Mouse (Mus musculus): ENCODE results near the gene Clec2e.
"Not testable (repeated sequence)": the region's sequence is repeated elsewhere in the genome, so short reads cannot be mapped to it uniquely, and the experiment has no call there.

Gene Clec2e

DNA sequence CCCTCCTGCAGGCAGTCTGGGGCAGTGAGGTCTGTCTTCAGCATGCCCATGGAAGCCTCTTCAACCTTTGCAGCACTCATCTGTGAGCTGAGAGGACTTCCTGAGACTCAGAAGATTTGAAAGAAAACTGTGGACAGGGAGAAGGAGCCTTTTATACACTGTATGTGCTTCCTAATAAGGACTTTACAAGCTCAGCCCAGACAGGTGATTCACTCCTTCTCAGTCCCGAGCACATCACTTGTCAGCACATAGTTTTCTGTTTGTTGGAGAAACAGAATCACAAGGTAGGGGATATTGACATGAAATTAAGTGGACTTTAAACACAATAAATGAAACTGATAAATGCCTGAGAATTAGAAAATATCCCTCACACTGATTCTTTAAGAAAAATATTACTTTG is at the start of gene Clec2e:
Gene Clec2e (minus strand): TSS at position 120 of the 400 bp plus-strand sequence.
- not testable (repeated sequence) for DNase-seq (ENCODE audit: low read depth, low spot score)

DNA sequence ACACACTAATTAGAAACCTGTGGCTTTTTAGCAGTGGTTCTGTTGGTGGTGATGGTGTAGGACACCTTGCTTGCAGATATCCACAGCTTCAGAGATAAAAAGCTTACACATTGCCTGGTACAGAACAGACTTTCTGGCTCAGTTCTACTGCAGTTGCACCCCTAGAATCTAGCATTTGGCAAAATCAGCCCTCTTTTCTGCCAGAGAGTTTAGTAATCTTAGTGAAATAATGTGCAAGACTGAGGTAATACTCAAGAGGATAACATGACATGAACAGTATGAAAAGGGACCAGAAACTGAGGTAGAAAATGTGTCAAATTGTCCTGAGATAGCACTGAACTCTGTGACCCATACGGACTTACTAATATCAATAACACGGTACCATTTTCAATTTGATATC is 46.1 kb upstream of the Clec2e start:
- DNase-seq (ENCODE audit: low read depth, low spot score) = no peak

DNA sequence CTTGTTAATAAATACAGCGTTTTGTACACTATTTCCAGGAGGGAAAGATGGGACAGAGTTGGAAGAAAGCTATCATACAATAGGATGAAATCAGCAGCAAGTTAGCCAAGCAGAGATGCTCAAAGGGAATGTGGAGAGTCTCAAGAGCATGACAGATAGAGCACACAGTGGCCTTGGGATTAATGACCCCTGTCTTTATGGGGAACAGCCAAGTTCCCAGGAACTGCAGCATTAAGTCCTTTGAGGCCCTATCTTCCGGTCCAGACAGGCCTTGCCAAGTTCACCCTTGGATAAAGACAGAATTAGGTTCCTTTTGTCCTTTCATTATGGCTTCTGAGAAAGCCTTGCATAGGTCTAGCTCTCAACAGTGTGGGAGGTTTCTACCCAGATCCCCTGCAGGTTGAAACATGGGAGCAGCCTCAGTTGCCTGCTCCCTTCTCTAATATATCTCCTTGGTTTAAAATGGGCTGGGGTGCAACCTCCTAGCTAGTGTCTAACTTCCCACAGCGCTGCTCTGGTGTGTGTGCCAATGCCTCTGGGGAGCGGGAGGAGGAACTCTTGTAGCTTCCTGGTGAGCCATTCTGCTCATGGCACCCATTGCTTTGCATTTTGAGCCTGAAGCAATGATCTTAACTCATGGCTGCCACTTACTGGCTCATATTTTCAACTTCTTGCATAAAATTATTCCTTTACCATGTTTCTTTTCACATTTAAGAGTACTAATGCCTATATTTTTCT is 32.1 kb upstream of the Clec2e start:
- no peak for DNase-seq (ENCODE audit: low read depth, low spot score)

DNA sequence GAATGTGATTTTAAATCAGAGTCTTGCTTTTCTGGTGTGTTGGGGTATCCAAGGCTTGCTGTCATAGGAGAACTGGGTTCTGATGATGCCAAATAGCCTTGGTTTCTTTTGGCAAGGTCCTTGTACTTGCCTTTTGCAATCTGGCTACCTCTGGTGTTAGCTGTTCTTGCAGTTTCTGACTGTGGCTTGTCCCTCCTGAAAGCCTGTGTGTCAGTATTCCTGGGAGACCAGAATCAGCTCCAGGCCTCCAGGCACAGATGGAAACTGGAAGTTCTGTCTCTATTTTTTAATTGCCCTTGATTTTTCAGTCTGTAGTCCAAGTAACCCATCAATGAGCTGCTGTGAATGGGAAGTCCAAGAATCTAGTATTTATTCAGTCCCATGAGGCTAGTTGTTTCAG is 26.1 kb upstream of the Clec2e start:
- DNase-seq (ENCODE audit: low read depth, low spot score) = no peak

DNA sequence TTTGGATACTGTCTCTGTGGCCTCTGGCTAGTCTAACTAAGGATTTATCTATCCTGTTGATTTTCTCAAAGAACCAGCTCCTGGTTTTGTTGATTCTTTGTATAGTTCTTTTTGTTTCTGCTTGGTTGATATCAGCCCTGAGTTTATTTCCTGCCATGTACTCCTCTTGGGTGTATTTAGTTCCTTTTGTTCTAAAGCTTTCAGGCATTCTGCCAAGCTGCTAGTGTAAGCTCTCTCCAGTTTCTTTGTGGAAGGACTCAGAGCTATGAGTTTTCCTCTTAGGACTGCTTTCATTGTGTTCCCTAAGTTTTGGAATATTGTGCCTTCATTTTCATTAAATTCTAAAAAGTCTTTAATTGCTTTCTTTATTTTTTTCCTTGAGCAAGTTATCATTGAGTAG is 23.8 kb upstream of the Clec2e start:
- not testable (repeated sequence) for DNase-seq (ENCODE audit: low read depth, low spot score)

DNA sequence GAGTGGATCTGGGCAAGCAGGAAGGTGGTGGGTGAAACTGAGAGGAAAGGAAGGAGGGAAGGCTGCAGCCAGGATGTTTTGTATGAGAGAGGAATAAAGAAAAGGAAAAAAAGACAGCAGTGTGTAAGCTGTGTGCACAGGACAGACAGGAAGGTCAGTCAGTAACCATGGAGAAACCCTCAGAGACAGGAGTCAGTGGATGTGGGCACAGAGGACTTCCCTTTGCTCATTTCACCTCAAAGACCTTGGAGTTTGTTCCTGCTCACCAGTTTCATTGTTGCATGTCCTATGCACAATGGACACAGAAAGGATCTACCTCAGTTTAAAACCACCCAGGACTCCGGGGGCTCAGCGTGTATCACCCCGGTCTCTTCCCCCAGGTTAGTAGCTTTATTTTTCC is 15.5 kb upstream of the Clec2e start:
- DNase-seq (ENCODE audit: low read depth, low spot score) = no peak

DNA sequence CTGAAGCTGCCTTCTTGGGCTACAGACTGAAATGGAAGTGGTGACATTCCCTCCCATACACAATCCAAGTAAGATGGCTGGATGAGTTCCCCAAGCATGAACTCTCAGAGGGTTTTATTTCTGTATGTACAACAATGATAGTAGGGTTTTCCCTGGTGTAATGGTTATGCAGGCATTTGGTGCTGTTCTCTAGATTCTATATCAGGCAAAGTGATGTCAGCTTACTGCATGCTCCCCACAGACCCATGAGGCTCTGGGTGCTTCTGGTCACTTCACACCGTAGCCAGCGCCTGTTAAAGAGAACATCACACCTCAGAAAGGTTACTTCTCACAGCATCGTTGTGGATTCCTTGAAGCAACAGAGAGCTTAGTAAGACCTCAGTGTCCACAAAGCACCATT is 13.5 kb upstream of the Clec2e start:
- not testable (repeated sequence) for DNase-seq (ENCODE audit: low read depth, low spot score)

DNA sequence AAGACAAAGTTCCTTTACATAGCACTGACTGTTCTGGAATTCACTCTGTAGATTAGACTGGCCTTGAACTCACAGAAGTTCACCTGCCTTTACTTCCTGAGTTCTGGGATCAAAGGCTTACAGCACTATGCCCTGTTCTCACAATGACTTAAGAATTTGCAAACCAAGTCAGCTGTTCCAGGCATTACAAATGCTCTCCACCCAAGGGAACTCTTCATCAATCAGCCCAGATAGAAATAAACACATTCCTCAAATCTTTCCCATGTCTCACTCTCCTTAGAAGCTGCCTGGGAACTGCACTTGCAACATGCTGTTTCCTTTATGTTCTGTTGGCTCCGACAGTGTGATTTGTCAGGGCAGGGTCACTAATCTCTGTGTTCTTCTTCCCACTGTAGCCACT is 13.1 kb upstream of the Clec2e start:
- peak; percentile 6 for DNase-seq (ENCODE audit: low read depth, low spot score)

DNA sequence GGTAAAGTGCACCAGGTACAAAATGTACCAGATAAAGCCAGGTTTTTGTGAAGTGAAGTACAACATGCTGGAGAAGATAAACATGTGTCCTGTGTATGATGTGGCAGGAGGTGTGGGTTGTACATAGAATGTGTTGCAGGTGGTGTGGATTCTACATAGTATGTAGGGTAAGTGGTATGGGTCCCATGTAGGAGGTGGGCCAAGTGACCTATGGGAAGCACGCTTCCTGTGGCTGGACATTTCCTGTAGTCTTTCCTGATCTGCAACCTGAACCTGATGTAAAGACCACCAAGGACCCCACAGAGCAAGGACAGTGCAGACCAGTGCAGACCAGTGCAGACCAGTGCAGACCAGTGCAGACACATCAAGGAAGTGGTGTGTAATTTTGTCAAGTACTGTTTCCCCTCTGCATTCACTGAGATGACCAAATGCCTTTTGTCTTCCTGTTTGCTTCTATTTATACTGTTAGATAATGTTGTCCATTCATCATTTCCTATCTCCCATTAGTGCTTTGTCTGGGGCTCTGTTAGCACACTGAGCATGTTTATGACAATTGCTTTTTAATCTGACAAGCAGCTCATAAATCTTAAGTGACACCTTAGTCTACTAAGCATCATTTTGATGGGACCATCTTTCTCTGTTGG is 12.4 kb upstream of the Clec2e start:
- DNase-seq (ENCODE audit: low read depth, low spot score) = no peak

DNA sequence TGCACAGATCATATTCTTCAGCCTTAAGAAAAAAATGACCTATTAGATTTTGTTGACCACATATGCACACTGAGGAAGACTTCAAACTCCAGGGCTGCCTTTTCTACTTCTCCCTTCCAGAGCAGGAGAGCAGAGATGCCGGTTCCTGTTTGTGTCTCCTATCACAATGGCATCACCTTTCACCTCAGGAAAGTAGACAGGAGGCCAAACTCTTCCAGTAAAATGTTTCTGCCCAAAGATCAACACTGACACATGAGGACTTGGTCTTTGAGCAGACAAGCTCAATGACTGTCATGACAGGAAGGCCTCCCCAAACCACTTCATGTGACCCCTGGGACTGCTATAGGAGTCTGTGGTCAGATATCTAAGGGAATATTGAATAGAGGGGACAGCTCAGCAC is 11.8 kb upstream of the Clec2e start:
- no peak for DNase-seq (ENCODE audit: low read depth, low spot score)

DNA sequence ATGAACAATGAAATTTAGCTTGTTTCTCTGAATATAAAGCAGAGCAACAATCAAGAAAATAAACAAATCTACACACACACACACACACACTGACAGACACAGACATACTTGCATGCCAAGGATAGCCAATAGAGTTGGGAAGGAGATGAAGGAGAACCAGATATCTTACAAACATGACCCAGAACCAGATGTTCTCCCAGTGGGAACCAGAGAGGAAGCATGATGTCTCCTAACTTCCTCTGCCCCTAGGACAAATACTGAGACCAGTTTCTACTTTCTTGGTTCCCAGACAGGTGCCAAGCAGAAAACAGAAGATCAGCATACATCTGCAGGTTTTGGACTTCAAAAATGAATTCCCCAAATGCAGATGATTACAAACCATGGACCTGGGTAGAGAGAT is 7.2 kb upstream of the Clec2e start:
- no peak for DNase-seq (ENCODE audit: low read depth, low spot score)

DNA sequence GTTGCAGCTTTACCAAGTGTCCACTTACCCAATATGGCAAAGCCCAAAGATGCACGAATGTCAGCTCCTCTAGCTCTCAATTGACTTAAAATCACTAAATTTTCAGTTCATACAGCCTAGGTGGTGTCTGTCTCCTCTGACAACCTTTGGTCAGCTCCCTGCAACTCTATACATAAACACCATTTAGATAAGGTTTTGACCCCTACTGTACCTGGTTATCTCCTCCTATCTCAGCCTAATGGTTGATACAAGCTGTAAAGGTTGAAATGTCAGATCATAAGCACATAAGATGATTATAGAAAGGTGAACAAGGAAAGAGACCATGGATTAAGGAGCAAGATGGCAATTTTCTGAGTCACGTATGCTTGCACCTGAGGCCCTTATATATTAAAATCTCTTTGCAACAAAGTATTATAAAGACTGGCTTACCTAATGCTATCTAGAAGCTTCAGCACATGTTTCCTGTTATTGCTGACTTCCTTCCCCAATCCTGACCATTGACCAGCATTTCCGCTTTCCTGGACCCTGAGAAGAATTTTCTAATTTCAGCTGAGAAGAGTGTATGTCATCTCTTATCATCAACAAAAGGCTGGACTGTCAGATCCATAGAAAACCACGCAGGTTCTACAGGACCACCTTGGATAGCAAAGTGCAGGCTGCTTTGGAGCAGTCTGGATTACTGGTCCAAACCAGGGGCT is 2.3 kb upstream of the Clec2e start:
- no peak for DNase-seq (ENCODE audit: low read depth, low spot score)

DNA sequence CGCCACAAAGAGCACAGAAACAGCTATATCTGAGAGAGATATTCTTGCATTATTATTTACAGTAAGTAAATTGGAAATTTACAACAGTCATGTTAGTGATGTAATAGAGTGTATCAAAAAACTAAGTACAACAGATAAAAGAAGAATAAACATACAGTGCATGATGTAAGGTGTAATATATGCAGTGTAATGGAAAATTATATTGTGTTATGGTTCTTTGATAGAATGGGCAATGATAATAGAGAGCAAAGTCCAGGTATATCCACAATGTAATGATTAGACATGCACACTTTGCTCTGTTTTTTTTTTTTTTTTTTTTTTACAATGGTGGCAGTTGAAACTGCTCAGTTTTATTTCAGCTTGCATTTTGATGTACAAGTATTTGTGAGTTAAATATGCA is 891 bp upstream of the Clec2e start:
- DNase-seq (ENCODE audit: low read depth, low spot score) = no peak

DNA sequence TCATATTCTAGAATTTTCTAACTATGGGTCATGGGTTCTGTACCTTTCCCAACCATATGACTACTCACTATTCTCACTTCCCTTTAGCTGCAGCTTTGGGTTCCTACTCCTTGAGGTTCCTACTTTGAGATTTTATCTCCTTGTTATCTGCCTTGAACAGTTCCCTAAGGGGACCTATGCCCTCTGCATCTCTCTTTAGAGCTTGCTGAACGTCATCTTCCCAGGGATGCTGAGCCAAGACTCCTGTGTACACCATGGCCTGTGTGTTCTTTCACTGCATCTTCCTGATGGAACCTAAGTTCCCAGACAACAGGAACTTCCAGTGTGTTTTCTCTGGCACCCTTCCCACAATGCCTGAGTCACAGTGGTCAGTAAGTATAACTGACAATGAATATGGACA is 2.8 kb downstream of the Clec2e start:
- no peak for DNase-seq (ENCODE audit: low read depth, low spot score)

DNA sequence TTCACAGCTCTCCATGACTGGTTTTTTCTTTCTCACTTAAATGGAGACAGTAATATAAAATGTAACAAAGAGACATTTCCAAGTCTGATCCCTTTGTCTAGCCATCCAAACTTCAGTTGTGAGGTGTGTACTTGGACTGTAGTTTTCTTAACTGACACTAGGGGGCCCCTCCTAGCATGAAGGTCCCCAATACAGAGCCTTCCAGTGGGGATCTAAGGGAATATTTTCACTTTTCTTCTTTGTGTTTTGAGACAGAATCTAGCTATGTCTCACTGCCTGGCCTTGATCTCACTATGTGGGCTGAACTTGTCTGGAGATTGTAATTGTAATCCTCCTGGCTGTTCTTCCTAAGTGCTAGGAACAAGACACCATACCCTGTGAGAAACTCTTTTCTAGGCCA is 5.5 kb downstream of the Clec2e start:
- peak; percentile 11 for DNase-seq (ENCODE audit: low read depth, low spot score)

DNA sequence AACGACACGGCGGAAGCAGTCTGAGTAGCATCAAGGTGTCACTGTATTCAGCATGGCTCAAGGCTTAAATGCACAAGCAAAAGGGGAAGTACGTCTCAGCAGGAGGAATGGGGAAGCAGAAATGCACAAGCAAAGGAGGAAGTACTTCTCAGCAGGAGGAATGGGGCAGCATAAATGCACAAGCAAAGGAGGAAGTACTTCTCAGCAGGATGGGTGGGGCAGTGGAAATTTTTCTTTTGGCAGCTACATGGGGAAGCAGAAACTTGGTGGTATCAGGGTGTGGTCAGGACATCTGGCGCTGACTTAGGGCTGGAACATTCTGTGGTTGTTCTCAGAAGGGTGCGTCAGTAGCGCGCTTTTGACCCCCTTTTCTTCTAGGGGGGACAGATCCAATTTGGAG is 12.1 kb downstream of the Clec2e start:
- DNase-seq (ENCODE audit: low read depth, low spot score) = not testable (repeated sequence)

DNA sequence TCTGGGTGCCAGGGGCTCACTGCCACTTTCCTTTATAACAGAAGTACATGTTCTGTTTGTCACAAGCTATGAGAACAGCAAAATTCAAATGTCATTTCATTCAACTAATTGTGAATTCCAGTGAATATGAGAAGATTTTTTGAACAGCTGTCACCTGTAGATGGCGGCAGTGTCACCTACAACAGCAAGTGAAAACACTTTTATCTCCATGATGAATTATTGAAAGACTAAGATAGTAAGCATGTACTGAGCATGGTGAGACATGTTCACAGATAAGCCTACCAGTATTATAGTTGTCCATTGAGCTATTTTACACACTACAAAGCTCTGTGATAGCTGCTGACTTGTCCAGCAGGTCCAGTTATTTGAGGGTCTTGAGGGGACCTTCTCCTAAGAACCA is 12.6 kb downstream of the Clec2e start:
- DNase-seq (ENCODE audit: low read depth, low spot score) = peak; percentile 9

DNA sequence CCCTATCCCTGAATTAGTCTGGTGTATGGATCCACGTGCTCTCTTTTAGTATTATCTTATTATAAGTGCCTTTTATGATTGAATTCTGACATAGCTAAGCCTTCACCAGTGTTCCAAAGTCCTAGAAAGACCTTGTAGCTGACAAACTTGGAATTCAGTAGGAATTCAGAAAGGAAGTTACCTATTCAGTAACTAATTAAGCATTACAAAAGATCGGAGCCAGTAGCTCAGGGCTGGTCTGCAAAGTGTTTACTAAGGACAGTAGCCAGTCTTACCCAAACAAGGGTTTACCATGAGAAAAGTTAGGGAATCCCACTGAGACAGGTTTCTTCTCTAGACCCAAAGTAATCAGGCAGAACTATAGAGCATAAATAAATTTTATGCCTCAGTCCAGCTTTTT is 14.7 kb downstream of the Clec2e start:
- not testable (repeated sequence) for DNase-seq (ENCODE audit: low read depth, low spot score)

DNA sequence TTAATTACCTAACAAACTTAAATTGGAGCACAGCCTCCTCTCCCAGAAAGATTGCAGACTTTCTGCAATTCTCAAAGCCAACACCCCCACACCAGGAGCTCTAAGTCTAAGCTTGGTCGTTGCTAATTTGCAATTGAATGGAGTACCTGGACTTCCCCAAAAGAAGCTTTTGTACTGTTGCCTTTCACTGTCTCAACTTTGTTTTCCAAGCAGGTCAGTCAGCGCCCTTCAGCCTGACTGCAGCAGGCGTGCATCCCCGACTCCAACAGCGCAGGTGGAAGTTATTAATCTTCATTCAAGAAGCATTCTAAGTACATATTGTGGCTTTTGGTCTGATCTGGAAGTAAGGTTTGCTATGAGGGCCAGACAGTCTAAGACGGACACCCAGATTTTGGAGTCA is 15.6 kb downstream of the Clec2e start:
- DNase-seq (ENCODE audit: low read depth, low spot score) = no peak

DNA sequence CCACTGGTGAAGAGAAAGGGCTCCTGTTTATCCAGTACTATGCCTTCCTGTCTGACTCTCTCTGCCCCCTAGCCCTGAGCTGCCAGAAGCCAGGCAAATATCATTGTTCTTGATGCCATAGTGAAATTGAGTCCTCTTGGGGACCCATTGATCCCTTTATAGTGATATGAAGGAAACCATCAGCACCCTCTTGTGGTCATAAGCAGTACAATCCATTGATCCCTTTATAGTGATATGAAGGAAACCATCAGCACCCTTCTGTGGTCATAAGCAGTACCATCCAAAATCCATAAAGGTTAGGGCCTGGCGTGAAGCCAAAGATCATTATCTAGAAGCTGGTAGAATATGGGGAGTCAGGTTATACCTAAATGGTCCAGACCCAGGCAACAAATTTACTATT is 33.7 kb downstream of the Clec2e start:
- DNase-seq (ENCODE audit: low read depth, low spot score) = peak; percentile 23

DNA sequence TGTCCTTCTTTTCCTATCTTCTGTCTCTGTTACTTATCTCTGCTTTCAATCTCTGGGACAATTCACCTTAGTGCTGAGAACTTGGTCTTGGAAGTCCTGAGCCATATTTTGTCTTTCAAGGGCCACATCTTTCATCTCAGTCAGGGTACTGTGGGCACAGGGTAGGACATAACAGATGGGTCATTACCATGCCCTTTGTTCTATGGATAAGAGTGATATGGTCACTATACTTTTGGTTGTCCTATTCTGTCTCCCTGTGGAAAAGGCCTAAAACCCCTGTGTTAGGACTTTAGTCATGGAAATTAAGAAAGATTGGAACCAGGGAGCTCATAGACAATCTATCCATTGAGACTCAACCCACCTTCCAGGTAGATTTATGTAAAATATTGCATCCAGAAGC is 34.2 kb downstream of the Clec2e start:
- DNase-seq (ENCODE audit: low read depth, low spot score) = no peak

DNA sequence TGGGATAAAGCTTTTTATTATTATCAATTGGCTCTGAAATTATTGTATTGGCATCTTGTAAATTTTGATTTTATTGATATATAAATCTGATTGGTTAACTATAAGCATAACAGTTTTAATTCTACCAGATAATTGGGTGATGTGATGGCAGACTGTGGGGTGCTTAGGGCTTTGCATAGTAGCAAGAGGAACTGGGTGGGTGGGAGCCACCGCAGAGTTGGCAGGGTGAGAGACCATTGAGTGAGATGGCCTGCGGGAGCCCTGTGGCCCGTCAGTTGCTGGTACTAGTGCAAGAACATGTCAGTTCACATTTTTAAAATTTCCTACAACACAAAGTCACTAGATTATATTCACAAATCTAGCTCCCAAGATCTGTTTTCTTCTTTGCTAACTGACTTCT is 34.9 kb downstream of the Clec2e start:
- DNase-seq (ENCODE audit: low read depth, low spot score) = no peak

DNA sequence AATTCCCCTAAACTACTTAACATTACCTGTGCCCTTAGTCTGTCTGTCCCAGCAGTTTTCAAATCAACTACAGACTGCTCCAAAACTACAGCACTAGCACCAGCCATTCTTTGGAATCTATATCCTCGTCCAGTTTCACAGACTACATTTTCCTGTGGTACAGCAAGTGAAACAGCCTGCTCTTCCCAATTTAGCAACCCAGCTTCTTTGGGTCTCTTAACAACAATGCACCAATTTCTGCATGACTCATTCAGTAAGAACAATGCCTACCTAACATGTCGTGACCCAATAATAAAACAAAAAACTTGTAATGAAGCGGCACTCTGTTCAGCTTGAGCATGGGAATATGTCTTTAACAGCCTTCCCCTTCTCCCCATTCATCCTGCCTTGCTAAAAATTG is 35.3 kb downstream of the Clec2e start:
- DNase-seq (ENCODE audit: low read depth, low spot score) = no peak

All from forelimb bud, embryonic 11.5 days (tissue).